Mouse (Mus musculus) hindbrain, embryonic 12.5 days (tissue): ENCODE measurements around the gene Ick. TPM values are rescaled to one million over a fixed set of nuclear protein-coding genes. Genes with fewer than 3 reads are reported as not detected.

Experiments
- ATAC-seq: fragments of 200-750 bp; cut with Nextera tagmentation; 2 replicates; pipeline ENCODE4 v1.8.0; 2017; ENCODE audit warnings: moderate TSS enrichment; ENCODE audit not compliant: low FRiP score
- H3K27ac ChIP-seq: fragments of 300-500 bp; sonication (generic); 2 replicates; pipeline ENCODE4 v1.5.1; 2016; ENCODE audit warnings: mild to moderate bottlenecking
- H3K27me3 ChIP-seq: fragments of 300-500 bp; sonication (generic); 2 replicates; pipeline ENCODE4 v1.6.1; 2016; ENCODE audit warnings: mild to moderate bottlenecking
- H3K36me3 ChIP-seq: fragments of 300-500 bp; sonication (generic); 2 replicates; pipeline ENCODE4 v1.6.1; 2016; ENCODE audit warnings: mild to moderate bottlenecking
- H3K4me1 ChIP-seq: fragments of 300-500 bp; sonication (generic); 2 replicates; pipeline ENCODE4 v1.6.1; 2016
- H3K4me2 ChIP-seq: fragments of 300-500 bp; sonication (generic); replicated peaks from 2 replicates; pipeline ENCODE4 v1.6.1; 2016; ENCODE audit warnings: mild to moderate bottlenecking
- H3K4me3 ChIP-seq: fragments of 300-500 bp; sonication (generic); 2 replicates; pipeline ENCODE4 v1.5.1; 2016; ENCODE audit warnings: mild to moderate bottlenecking
- H3K9ac ChIP-seq: fragments of 300-500 bp; sonication (generic); 2 replicates; pipeline ENCODE4 v1.6.1; 2016; ENCODE audit warnings: mild to moderate bottlenecking, moderate library complexity
- H3K9me3 ChIP-seq: fragments of 300-500 bp; sonication (generic); replicated peaks from 2 replicates; pipeline ENCODE4 v1.6.1; 2016; ENCODE audit warnings: mild to moderate bottlenecking
- WGBS: fragments of 180-500 bp; shearing (Covaris S2); methylation state at CpG from one replicate; pipeline ENCODE4 v1.1.7; 2016; 5-methylcytosine and 5-hydroxymethylcytosine counted together
- polyA plus RNA-seq: library from polyadenylated mRNA; unstranded; fragments of >200 nt; fragmentation: Nextera tagmentation; extraction: Ambion mirVana; gene quantifications from 2 replicates; pipeline ENCODE4 v1.2.1, GENCODE M21; 2016

Gene Ick
- polyA plus RNA-seq, 1 experiment from 2014 or later, result 38.1 TPM

DNA sequence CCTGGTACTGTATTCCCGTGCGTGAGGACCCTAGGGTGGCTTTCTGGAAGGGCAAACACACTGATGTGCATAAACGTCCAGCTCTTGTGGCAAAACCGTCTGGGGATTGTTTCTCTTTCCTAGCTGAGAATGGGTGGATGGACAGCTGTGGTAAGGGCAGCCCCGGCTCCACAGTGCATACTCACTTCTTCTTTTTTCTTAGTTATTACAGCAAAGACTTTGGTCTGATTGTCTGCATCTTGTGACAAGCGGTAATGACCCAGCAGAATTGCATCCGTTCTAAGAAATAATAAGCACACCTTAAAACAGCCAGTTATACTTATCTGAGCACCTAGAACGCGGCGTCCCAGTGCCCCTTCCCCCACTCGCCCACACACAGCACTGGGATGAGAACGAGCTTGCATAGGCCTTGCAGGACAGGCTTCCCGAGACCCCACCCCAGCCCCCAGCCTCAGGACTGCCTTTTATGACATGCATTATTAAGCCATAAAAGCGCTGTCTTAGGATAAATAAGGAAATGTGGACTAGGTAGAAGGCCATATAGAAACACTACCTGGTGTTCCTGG is 23.2 kb upstream of the Ick start:
- WGBS, result 91% methylated on average over 14 of the region's 14 CpGs
- no peak overlapping the region for H3K9ac ChIP-seq

DNA sequence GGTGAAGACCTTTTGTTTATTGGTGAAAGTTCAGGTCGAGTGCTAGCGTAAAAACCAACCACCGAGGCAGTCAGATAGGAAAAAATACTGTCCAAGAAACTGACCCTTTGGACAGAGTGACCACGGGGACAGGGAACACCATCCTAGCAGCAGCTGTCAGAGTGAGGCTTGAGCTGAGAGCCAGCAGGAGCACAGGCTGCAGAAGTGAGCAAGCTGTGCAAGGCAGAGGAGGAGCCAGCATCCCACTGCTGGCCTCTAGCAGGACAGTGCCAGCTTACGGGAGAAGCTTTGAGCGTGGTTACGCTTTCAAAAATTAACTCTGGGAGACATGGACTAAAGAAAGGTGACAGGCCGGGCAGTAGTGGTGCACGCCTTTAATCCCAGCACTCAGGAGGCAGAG is 21.2 kb upstream of the Ick start:
- Histone ChIP-seq H3K9me3 (no peaks in the 10 kb centered on the region), H3K4me2 (no peak overlapping the region), H3K27ac (no peak overlapping the region), H3K4me1 (no peaks in the 10 kb centered on the region), H3K4me3 (no peak overlapping the region), H3K9ac (no peak overlapping the region), H3K36me3 (peaks cover 53% of the 10 kb centered on the region), H3K27me3 (no peaks in the 10 kb centered on the region)
- ATAC-seq, result no peak
- 90% methylated on average over 9 of the region's 9 CpGs for WGBS

More for the DNA sequence above, 23.2 kb upstream of the Ick start:
- no peak overlapping the region for H3K27ac ChIP-seq
- H3K4me3 ChIP-seq, result no peak overlapping the region
- ATAC-seq, result no peak
- H3K27me3 ChIP-seq, result no peaks in the 10 kb centered on the region
- no peak overlapping the region for H3K4me2 ChIP-seq
- H3K9me3 ChIP-seq, result no peaks in the 10 kb centered on the region
- H3K36me3 ChIP-seq, result peaks cover 57% of the 10 kb centered on the region
- H3K4me1 ChIP-seq, result no peaks in the 10 kb centered on the region

DNA sequence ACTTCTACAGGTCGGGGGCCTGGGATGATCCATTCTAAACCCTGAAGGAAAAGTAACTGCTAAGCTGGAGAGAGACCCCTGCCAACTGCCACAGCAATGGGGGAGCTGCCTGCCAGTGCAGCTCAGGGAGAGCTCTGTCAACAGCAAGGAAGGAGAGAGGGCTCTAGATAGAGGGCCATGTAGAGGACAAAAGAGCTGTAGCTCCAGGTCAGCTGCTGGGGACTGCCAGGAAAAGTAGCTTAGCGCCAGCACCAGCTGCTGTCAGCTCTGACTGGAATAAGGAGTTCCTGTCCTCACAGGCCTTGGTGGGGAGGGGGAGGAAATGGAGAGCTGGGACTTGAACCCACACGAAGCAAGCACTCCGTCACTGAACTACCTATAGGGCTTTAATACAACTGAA is 20.5 kb upstream of the Ick start:
- H3K4me3 ChIP-seq, result no peak overlapping the region
- no peaks in the 10 kb centered on the region for H3K27me3 ChIP-seq
- WGBS, result 77% methylated on average over 4 of the region's 4 CpGs
- H3K27ac ChIP-seq, result no peak overlapping the region
- no peak overlapping the region for H3K4me2 ChIP-seq
- no peak for ATAC-seq
- H3K9me3 ChIP-seq, result no peaks in the 10 kb centered on the region
- peaks cover 52% of the 10 kb centered on the region for H3K36me3 ChIP-seq
- H3K9ac ChIP-seq, result no peak overlapping the region
- H3K4me1 ChIP-seq, result no peaks in the 10 kb centered on the region

DNA sequence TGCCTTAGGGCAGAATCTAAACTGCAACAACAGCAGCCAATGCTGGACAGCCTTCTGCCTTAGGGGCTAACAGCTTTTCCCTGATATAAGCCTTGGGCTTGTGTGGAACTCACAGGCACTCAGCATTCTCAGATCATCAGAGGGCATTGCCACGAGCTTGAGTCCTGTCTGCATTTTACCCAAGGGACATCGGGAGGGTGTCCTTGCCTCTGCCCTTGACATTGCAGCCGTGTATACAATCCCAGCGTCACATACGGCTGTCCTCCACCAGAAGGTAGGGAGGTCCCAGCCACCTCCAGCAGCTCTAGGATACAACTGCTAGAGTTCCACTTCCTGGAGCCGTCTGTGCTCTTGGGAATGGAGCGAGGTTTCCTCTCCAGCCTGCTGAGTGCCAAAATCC is 20.0 kb upstream of the Ick start:
- Histone ChIP-seq H3K27me3 (no peaks in the 10 kb centered on the region), H3K27ac (no peak overlapping the region), H3K4me2 (no peak overlapping the region), H3K4me3 (no peak overlapping the region), H3K9ac (no peak overlapping the region), H3K4me1 (no peaks in the 10 kb centered on the region), H3K9me3 (no peaks in the 10 kb centered on the region), H3K36me3 (peaks cover 47% of the 10 kb centered on the region)
- WGBS, result 80% methylated on average over 7 of the region's 7 CpGs
- no peak for ATAC-seq

DNA sequence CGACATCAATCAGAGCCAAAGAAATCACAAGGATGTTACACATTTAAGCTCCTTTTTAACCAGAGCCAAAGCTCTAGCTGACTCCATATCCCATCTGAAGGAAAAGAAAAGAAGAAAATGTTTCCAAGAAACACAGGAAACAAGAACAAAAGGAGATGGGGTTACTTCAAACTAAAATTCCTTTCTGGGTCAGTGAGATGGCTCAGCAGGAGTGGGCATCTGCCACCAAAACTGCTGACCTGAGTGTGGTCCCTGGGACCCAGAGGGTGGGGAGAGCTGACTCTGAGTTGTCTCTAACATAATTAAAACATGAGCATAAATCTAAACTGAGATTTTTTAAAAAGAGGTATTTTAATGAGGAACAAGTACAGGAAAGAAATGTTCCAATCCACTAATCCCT is 19.1 kb upstream of the Ick start:
- no peak overlapping the region for H3K4me2 ChIP-seq
- peaks cover 42% of the 10 kb centered on the region for H3K36me3 ChIP-seq
- H3K9me3 ChIP-seq, result no peaks in the 10 kb centered on the region
- no peak for ATAC-seq
- no peak overlapping the region for H3K27ac ChIP-seq
- H3K9ac ChIP-seq, result no peak overlapping the region
- no peaks in the 10 kb centered on the region for H3K27me3 ChIP-seq
- no peak overlapping the region for H3K4me3 ChIP-seq
- 78% methylated on average over 1 of the region's 1 CpGs for WGBS
- H3K4me1 ChIP-seq, result no peaks in the 10 kb centered on the region

DNA sequence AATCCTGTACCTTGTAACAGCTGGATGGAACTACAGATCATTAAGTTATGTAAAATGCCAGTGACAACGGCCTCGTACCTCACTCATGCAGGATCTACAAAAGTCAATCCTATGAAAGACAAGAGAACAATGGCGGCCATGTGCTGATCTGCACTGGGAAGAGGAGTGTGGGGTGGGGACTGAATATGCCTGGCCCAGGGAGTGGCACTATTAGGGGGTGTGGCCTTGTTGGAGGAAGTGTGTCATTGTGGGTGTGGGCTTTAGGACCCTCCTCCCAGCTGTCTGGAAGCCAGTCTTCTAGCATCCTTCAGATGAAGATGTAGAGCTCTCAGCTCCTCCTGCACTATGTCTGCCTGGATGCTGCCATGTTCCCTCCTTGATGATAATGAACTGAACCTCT is 18.4 kb upstream of the Ick start:
- H3K9me3 ChIP-seq, result no peaks in the 10 kb centered on the region
- no peak for ATAC-seq
- H3K4me1 ChIP-seq, result no peaks in the 10 kb centered on the region
- peaks cover 42% of the 10 kb centered on the region for H3K36me3 ChIP-seq
- H3K27ac ChIP-seq, result no peak overlapping the region
- no peak overlapping the region for H3K4me2 ChIP-seq
- 92% methylated on average over 3 of the region's 3 CpGs for WGBS
- no peak overlapping the region for H3K4me3 ChIP-seq
- H3K27me3 ChIP-seq, result no peaks in the 10 kb centered on the region
- H3K9ac ChIP-seq, result no peak overlapping the region

DNA sequence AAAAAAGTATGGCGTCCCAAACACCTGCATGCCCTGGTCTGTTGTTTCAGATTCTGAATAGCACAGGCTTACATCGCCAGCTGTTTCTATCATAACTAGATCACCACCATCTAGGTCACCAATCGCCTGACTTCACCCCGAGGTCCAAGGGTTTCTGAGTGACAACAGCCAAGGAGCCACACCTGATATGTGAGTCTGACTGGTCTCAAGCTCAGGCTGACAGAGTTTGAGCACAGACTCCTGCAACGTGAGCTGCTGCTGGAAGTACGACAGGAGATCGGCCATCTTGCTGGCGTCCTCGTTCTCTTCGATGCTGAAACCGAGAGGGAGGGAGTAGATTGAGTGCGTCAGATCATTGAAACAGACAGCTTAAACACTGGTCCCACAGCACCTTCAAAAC is 13.3 kb upstream of the Ick start:
- Histone ChIP-seq H3K9ac (no peak overlapping the region), H3K36me3 (peaks cover 53% of the 10 kb centered on the region), H3K4me2 (no peak overlapping the region), H3K4me1 (no peaks in the 10 kb centered on the region), H3K9me3 (no peaks in the 10 kb centered on the region), H3K27ac (no peak overlapping the region), H3K4me3 (no peak overlapping the region), H3K27me3 (no peaks in the 10 kb centered on the region)
- WGBS, result 97% methylated on average over 12 of the region's 12 CpGs
- no peak for ATAC-seq

DNA sequence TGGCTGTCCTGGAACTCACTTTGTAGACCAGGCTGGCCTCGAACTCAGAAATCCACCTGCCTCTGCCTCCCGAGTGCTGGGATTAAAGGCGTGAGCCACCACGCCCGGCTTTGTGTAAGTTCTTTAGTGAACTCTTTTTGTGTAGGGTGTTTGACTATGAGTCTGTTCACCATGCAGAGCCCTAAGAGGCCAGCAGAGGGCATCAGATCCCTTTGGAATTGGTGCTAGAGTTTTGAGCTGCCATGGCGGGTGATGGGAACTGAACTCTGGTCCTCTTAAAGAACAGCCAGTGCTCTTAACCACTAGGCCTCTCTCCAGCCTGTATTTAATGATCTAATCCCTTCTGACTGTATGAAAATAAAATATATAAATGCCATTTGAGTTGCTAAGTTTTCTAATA is 12.6 kb upstream of the Ick start:
- no peak overlapping the region for H3K4me3 ChIP-seq
- peaks cover 59% of the 10 kb centered on the region for H3K36me3 ChIP-seq
- ATAC-seq, result no peak
- no peak overlapping the region for H3K27ac ChIP-seq
- no peaks in the 10 kb centered on the region for H3K4me1 ChIP-seq
- H3K4me2 ChIP-seq, result no peak overlapping the region
- H3K9ac ChIP-seq, result no peak overlapping the region
- no peaks in the 10 kb centered on the region for H3K27me3 ChIP-seq
- no peaks in the 10 kb centered on the region for H3K9me3 ChIP-seq
- WGBS, result 97% methylated on average over 6 of the region's 6 CpGs

DNA sequence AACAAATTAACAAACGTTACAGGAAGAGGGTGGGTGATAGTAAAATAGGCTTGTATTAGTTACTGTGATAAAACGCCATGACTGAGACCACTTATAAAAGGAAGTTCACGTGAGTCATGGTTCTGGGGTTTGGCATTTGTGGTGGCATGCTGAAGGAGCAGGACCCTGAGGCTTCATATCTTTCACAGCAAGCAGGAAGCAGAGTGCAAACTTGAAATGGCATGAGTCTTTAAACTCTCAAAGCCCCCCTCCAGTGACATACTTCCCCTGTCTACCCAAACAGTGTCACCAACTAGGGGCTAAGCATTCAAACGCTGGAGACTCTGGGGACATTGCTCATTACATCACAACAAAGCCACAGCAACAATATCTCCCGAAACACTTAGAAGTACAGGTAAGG is 8.0 kb upstream of the Ick start:
- no peak for ATAC-seq
- 88% methylated on average over 5 of the region's 5 CpGs for WGBS
- H3K4me3 ChIP-seq, result no peak overlapping the region
- no peak overlapping the region for H3K27ac ChIP-seq
- H3K9ac ChIP-seq, result no peak overlapping the region
- no peaks in the 10 kb centered on the region for H3K4me1 ChIP-seq
- H3K36me3 ChIP-seq, result peaks cover 37% of the 10 kb centered on the region
- H3K4me2 ChIP-seq, result no peak overlapping the region
- no peaks in the 10 kb centered on the region for H3K9me3 ChIP-seq
- H3K27me3 ChIP-seq, result no peaks in the 10 kb centered on the region

DNA sequence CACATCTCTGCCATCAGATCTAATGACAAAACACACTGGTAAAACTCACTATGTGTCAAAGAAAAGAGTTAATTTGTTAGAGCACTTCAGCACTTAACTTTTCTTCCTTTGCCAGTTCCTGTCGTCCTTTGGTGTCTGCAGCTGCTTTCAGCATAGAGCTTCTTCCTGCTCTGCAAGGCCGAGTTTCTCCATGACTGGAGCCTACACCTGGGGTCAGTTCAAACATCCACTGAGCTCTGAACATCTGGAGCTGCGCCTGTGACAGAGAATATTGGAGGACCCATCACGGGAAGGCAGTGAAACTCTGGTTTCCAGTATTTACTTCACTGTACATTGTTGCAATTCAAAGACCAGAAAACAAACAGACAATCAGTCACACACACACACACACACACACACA is 7.6 kb upstream of the Ick start:
- H3K9ac ChIP-seq, result no peak overlapping the region
- no peak for ATAC-seq
- no peak overlapping the region for H3K27ac ChIP-seq
- 76% methylated on average over 4 of the region's 4 CpGs for WGBS
- peaks cover 36% of the 10 kb centered on the region for H3K36me3 ChIP-seq
- no peak overlapping the region for H3K4me3 ChIP-seq
- H3K9me3 ChIP-seq, result no peaks in the 10 kb centered on the region
- H3K4me2 ChIP-seq, result no peak overlapping the region
- no peaks in the 10 kb centered on the region for H3K27me3 ChIP-seq
- H3K4me1 ChIP-seq, result 0 out of 2 replicates have a peak, but pooled peaks cover under 1% of the 10 kb centered on the region

DNA sequence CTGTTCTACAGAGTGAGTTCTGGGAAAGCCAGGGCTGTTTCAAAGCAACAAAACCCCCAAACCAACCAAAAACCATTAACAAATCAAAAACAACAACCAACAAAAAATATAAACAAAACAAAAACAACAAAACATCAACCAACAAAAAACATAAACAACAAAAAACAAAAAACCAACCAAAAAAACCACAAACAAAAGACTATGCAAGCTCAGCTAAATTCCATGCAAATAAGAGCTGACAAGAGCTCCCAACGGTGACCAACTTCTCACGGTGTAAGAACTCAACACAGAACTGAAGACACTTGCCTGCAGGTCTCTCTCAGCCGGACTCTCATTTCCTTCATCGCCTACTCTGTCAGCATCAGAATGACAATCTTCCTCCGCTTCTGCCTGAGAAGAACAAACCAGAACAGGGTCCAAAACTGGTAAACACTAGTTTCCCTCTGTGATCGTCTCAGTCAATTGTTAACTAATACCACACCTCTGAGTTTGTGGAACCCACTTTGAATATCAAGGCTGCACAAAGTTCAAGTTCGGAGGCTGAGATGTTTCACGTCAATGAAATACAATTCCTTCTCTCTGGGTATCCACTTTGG is 4.9 kb upstream of the Ick start:
- peaks cover 13% of the 10 kb centered on the region; the same call in 1 of the 2 replicates for H3K4me1 ChIP-seq
- H3K9ac ChIP-seq, result no peak overlapping the region
- H3K27me3 ChIP-seq, result no peaks in the 10 kb centered on the region
- no peak for ATAC-seq
- H3K27ac ChIP-seq, result no peak overlapping the region
- H3K4me2 ChIP-seq, result no peak overlapping the region
- no peak overlapping the region for H3K4me3 ChIP-seq
- WGBS, result 88% methylated on average over 8 of the region's 8 CpGs
- peaks cover 18% of the 10 kb centered on the region for H3K36me3 ChIP-seq
- no peaks in the 10 kb centered on the region for H3K9me3 ChIP-seq

DNA sequence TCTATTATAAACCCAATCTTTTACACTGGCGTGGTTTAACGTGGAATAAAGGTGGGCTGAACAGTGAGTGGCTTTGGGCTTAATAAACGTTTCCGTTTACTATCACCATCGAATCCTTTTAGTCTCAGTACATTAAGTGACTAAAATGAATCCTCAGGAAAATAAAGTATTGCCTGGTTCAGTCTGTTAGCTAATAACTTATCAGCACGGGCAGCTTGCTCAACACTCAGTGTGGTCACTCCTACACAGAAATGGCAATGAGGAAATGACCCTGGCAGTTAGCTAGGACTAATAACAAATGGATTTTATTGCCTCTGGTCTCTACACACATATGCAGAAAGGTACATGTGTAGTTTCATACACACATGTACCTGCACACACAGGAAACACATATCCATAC is 4.0 kb upstream of the Ick start:
- H3K36me3 ChIP-seq, result peaks cover 14% of the 10 kb centered on the region
- no peak overlapping the region for H3K27ac ChIP-seq
- H3K9me3 ChIP-seq, result no peaks in the 10 kb centered on the region
- 95% methylated on average over 6 of the region's 6 CpGs for WGBS
- no peak overlapping the region for H3K9ac ChIP-seq
- peaks cover 18% of the 10 kb centered on the region; the same call in 1 of the 2 replicates for H3K4me1 ChIP-seq
- H3K4me3 ChIP-seq, result no peak overlapping the region
- no peak overlapping the region for H3K4me2 ChIP-seq
- no peak for ATAC-seq
- H3K27me3 ChIP-seq, result no peaks in the 10 kb centered on the region

DNA sequence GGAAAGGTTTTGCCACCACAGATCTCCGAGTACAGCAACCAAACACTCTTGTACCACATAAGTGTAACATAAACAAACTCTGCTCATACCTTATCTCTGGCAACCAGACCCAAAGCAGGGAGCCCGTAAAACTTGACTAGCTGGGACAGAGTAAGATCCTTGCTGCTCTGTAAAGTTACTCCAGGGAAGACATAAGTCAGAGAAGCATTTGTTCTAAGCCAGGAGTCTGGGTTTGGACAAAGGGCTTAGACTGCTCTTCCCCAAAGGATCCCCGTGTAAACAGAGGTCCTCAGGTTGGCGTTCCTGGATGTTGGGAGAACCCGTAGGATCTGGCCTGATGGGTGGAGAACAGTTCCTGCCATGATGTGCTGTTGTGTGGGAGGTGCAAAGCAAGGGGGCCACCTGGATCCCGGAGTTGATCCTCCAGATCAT is 3.5 kb upstream of the Ick start:
- H3K4me3 ChIP-seq, result no peak overlapping the region
- ATAC-seq, result no peak
- H3K4me1 ChIP-seq, result peaks cover 18% of the 10 kb centered on the region; the same call in 1 of the 2 replicates
- H3K27me3 ChIP-seq, result no peaks in the 10 kb centered on the region
- peaks cover 9% of the 10 kb centered on the region; the same call in 1 of the 2 replicates for H3K36me3 ChIP-seq
- H3K4me2 ChIP-seq, result no peak overlapping the region
- H3K9me3 ChIP-seq, result no peaks in the 10 kb centered on the region
- H3K9ac ChIP-seq, result no peak overlapping the region
- 88% methylated on average over 6 of the region's 6 CpGs for WGBS
- H3K27ac ChIP-seq, result no peak overlapping the region
